Mouse (Mus musculus) activated CD4-positive, CD25-positive, alpha-beta regulatory T cell, adult 4 months (primary cell): ENCODE data around the gene Fktn. TPM values are rescaled to one million over a fixed set of nuclear protein-coding genes. Genes with fewer than 3 reads are reported as not detected.
"Not testable (repeated sequence)": the region's sequence is repeated elsewhere in the genome, so short reads cannot be mapped to it uniquely, and the experiment has no call there.

Experiments
- ATAC-seq: one replicate; pipeline ENCODE4 v1.8.0; 2017
- polyA plus RNA-seq, 2 experiments: library from polyadenylated mRNA; unstranded; fragments of 100-300 nt; shearing (Covaris generic); gene quantifications; one replicate each; pipeline ENCODE4 v1.2.1; 2017

Fktn gene
- 1 to 10 TPM; 2.3 to 3.2 TPM for polyA plus RNA-seq

- ATAC-seq, result peak; percentile 32
These were observed at the start of gene Fktn for GRCm38 (mm10) chr4:53713704-53714050. Fktn (plus strand) TSS chr4:53713998.

GRCm38 (mm10) chr4:53682092-53682491, 31.7 kb upstream of the Fktn start:
- no peak for ATAC-seq

GRCm38 (mm10) chr4:53688965-53689364, 24.8 kb upstream of the Fktn start:
- ATAC-seq, result no peak

GRCm38 (mm10) chr4:53691418-53691817, 22.4 kb upstream of the Fktn start:
- no peak for ATAC-seq

DNA sequence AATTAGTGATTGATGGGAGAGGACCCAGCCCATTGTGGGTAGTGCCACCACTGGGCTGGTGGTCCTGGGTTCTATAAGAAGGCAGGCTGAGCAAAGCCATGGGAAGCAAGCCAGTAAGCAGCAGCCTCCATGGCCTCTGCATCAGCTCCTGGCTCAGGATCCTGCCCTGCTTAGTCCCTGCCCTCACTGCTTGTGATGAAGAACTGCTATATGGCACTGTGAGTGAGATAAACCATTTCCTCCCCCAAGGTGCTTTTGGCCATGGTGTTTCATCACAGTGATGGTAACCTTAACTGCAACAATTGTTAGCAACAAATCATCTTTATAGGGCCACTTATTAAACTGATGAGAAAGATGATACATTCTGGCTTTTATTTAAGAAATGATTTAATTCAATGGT, 4.6 kb upstream of the Fktn start:
- ATAC-seq, result not testable (repeated sequence)

DNA sequence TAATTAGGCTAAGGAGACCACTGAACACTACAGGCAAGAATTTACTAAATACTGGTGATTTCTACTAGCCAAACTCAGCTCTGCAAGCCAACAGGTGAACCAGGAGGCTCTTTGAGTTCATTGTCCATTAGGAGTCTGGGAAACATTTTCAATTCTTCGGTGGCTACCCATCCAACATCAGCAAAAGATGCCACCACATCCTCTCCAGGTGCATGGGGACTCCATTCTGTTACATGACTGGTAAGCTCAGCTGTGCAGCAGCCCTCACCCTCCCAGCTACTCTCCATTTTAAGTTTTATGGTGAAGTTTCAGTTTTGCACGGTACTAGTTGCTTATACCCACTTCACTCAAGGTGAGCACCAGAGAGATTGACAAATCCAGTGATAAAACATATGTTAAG, 3.8 kb upstream of the Fktn start:
- no peak for ATAC-seq

DNA sequence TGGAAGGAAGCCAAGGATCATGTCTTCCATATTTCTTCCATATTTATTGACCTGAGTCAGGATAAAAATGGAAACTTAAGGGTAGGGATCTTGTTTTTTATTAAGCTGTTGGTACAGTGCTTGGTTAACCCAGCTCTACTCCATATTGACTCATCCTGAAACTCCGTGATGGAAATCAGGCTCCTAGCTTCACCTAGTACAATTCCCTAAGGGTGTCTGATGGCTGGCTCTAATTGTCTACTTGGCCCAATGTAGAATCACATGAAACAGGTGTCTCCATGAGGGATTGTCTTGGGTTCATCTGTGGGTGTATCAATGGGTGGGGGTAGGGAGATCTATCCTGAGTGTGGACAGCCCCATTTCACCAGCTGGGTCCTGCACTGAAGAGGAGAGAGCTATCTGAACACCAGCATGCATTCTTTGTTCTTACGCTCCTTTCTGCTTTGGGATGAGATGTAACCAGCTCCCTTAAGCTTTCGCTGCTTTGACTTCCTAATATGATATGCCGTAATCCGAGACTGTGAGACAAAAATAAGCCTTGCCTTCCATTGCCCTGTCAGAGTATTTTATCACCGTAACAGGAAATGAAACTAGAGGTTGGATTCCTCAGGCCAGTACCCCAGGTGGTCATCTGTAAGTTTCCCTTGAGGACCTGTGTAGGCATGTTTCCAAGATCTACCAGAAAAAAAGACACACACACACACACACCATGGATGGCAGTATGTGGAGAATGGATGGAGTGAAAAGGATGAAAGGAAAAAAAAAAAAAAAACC, 3.1 kb upstream of the Fktn start:
- ATAC-seq, result no peak

GRCm38 (mm10) chr4:53714051-53714814, 435 bp downstream of the Fktn start:
- peak; percentile 86 for ATAC-seq

DNA sequence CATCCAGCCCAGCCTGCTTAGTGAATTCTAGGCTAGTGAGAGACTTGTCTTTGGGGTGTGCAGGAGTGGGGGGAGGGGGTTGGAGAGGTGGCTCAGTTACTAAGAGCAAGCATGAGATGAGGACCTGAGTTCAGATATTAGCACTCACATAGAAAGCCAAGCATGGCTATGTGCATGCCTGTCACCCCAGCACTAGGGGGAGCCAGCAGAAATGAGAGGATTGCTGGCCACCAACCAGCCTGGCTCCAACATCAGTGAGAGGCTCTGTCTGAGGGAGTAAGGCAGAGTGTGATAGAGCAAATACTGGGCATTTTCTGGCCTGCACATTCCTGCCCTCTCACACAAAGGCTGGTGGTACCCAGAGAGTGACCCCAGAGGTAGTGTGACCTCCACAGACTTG, 2.2 kb downstream of the Fktn start:
- ATAC-seq, result no peak

- no peak for ATAC-seq
These were observed 3.7 kb downstream of the Fktn start for GRCm38 (mm10) chr4:53717546-53717945.

GRCm38 (mm10) chr4:53718261-53718660, 4.5 kb downstream of the Fktn start:
- ATAC-seq, result no peak

GRCm38 (mm10) chr4:53722506-53722905, 8.7 kb downstream of the Fktn start:
- no peak for ATAC-seq

- ATAC-seq, result not testable (repeated sequence)
These were observed 12.3 kb downstream of the Fktn start for GRCm38 (mm10) chr4:53726100-53726499.

- no peak for ATAC-seq
These were observed 14.3 kb downstream of the Fktn start for GRCm38 (mm10) chr4:53728121-53728520.

DNA sequence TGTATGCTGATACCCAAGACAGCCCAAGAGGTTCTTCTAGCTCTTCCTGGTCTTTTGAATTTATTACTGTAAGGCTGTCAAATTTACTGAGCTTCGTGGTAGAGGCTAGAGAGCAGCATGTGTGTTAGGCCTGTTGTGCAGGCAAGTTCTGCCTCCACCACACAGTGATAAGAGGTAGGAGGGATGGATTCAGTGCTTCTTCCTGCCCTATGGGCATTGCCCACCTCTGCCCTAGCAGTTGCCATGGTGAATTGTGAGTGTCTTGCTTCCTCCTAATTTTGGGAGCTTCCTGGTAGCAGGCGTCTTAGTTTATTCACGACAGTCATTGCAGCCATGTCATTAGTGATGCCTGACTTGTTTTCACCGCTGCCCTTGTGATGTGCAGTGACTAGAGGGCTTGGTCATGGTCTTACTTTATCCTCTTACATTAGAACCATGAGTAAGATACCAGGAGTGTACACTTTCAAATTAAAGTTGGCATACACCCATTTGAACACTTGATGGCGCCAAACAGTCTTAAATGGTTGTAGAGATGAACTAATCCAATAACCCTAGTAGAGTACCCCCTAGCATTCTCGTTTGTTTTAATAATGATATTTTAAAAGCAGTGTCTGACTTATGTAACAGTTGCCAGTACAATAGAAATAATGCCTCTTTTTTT, 25.3 kb downstream of the Fktn start:
- peak; percentile 72 for ATAC-seq

- no peak for ATAC-seq
These were observed 36.0 kb downstream of the Fktn start for GRCm38 (mm10) chr4:53749831-53750230.

- ATAC-seq, result no peak
These were observed 36.8 kb downstream of the Fktn start for GRCm38 (mm10) chr4:53750391-53751120.

- ATAC-seq, result no peak
These were observed 43.2 kb downstream of the Fktn start for GRCm38 (mm10) chr4:53757030-53757429.

DNA sequence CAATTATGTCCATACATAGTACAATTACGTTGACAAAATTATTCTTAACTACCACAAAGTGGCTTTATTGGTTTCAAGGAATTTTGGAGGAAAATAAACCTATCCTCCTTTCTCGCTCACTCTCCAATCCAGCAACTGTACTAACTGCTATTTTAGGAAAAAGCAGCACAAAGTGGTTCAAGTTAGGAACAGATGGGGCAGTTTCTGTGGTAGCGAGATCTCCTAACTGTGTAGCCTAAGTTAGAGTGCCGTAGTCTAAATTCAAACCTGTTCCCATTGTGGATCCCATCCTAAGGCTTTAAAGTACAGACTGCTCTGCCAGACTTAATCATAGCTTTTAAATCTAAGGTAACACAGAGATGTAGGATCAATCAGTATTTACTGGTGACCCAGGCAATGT, 45.0 kb downstream of the Fktn start:
- ATAC-seq, result no peak

GRCm38 (mm10) chr4:53759678-53760077, 45.9 kb downstream of the Fktn start:
- no peak for ATAC-seq

DNA sequence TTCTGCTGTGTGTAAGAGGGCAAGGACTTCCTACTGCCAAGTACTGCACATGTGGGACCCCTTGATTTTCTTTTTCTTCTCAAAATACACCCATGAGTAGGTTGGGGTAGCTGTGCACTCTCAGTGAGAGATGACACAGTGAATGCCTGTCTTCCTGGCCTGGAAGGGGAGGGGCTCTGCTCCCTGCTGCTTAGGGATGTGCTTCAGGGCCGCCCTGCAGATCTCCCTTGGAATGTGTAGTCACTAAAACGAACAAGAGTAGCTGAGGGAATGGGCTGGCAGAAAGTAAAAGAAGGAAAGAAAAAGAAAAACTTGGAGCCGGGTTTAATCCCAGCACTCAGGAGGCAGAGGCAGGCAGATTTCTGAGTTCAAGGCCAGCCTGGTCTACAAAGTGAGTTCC, 48.7 kb downstream of the Fktn start:
- no peak for ATAC-seq

DNA sequence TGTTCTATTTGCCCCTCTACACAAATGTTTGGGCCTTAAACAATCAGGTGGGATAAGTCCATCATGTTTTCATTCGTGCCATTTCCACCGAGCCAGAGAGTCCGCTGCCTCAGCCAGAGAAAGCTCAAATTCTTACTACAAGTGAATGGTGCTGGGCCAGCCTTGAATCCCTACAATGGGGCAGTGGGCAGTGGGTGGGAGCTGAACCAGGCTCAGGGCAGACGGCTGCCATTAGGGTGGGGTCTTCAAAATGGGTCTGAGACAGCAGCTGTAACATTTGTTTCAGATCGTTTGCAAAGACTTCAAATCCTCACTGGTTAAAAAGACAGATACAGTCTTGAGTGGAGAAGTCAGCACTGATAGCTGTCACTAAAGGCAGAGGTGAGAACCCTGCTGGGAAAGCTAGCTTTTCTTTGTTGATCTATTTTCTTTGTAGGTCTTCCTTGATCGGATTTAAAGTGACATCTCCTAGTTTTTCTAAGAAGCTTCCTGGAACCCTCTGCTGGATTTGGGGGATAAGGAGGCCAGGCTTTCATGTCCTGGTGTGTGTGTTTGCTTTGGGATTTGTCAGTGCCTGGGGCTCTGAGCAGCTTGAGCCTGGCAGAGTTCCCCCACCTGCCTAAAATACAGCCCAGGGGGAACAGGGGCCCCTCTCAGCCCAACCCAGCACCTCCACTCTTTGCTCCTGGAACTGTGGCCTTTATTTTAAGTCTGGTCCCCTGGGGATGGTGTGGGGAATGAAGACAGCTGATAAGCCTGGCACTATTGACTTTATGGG, 57.3 kb downstream of the Fktn start:
- ATAC-seq, result no peak
